Mouse (Mus musculus) kidney, adult 11 months (tissue): ENCODE data around the gene Pdgfb.
A peak's percentile ranks its signal among the peaks of the same experiment; 100 is the strongest.

Source experiments
- DNase-seq: peaks from one replicate; pipeline ENCODE4 v3.0.0; 2022

Gene Pdgfb

DNA sequence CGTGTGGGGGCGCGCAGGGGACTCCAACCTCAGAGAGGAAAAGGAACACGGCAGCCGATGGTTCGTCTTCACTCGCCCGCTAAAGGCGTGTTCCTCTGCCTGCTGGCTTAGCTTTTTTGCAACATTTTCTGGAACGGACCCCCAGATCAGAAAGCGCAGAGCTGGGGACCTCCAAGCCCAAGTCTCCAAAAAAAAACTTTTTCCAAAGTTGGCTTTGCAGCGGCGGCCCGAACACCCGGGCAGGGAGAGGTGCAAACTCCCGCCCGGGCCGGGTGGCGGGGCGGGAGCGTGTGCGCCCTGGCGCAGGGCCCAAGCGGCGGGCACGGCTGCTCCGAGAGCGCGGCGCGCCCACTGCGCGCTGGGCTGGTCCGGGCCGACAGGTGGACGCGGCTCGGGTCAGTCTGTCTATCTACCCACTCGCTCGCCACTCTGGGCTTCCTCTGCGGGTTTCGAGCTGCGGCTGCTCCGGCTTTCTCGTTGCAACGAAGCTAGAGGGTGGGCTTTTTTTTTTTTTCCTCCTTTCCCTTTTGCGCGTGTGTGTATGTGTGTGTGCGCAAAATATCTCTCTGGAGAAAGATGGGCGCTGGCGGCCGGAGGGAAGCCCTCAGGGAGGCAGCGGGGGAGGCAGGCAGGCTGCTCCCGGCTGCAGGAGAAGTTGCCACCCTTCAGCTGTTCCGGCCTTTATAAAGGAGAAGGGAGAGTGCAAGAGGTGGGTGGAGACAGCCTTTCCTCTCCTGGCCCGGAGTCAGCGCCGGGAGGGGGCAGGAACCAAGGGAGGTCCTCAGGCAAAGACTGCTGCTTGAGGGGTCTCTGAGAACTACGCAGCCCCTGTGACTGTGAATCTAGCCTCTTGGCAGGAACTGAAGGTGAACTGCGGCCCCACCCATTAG lies at the start of gene Pdgfb:
Pdgfb (minus strand) TSS at position 657 of the 890 bp plus-strand sequence.
- peak; percentile 78 for DNase-seq

GRCm38 (mm10) chr15:80062821-80063220 lies 48.0 kb upstream of the Pdgfb start:
- DNase-seq = no peak

GRCm38 (mm10) chr15:80062339-80062738 lies 47.6 kb upstream of the Pdgfb start:
- no peak for DNase-seq

DNA sequence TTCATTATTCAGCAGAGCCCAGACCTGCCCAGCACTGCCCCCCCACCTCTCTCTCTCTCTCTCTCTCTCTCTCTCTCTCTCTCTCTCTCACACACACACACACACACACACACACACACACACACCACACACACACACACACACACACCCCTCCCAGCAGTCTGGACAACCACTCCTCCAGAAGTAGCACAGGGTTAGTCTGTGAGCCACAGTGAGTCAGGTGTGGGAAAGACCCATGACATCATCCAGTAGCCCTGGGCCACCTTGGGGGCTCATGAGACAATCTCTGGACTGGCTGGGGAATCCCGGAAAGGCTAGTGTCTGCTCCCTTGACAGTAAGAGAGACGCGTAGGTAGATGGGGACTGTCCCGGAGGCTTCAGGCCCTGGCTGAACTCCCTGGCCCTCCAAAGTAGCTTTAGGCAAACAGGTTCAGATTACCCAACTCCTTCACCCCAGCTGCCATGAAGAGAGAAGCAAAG lies 46.3 kb upstream of the Pdgfb start:
- DNase-seq = no peak

DNA sequence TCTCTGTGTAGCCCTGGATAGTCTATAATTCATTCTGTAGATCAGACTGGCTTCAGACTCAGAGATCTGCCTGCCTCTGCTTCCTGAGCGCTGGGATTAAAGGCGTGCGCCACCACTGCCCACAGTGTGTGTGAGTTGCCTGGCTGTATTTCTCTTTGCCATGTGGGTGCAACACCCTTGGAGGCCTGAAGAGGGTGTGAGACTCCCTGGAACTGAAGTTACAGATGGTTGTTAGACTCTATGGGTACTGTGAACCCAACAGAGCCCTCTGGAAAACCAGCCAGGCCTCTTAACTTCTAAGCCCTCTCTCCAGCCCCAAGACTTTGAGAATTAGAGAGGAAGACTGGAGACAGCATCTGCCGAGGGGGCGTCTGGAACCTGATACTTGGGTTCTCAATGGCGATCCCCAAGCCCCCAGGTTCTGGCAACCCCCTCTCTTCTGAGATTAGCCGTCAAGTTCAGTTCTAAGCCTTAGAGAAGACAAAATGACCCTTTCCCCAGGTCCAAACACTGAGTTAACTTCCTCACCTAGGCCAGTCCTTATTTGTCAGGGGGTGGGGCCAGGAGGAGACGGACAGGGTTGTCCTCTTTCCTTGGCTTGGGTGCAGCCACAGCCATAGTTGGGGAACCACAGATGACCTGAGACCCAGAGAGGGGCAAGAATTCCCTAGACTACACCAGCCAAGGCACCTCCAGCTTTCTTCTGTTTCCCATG lies 45.7 kb upstream of the Pdgfb start:
- DNase-seq = no peak

DNA sequence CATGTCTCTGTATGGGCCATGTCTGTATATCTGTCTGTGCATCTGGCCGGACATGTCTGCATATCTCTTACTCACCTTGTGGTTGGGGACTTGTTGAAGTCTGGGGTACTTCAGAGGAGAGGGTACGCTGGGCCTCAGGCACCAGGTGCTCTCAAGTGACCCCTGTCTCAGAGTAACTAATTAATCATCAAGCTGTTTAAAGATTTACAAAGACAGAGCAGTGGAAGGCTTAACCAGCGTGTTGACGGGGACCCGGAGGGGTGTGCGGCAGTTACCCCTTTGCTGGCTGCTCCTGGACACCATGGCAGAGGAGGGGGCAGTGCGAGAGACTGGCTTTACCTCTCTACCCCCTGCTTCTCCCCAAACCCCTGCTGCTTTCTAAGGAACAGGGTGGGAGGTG lies 44.8 kb upstream of the Pdgfb start:
- DNase-seq = peak; percentile 82

DNA sequence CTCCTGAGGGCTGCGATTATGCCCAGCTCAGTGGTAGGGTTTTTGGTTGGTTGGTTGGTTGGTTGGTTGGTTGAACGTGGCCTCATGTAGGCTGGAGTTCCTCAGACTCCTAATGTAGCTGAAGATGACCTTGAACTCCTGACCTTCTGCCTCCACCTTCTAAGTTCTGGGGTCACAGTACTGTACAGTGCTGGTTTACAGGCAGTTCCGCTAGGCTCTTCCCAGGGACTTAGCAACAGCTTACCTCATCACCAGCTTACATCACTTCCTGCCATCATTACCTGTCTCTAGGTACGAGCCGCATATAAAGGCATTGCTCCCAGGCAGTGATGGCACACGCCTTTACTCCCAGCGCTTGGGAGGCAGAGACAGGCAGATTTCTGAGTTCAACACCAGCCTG lies 43.4 kb upstream of the Pdgfb start:
- DNase-seq = no peak

DNA sequence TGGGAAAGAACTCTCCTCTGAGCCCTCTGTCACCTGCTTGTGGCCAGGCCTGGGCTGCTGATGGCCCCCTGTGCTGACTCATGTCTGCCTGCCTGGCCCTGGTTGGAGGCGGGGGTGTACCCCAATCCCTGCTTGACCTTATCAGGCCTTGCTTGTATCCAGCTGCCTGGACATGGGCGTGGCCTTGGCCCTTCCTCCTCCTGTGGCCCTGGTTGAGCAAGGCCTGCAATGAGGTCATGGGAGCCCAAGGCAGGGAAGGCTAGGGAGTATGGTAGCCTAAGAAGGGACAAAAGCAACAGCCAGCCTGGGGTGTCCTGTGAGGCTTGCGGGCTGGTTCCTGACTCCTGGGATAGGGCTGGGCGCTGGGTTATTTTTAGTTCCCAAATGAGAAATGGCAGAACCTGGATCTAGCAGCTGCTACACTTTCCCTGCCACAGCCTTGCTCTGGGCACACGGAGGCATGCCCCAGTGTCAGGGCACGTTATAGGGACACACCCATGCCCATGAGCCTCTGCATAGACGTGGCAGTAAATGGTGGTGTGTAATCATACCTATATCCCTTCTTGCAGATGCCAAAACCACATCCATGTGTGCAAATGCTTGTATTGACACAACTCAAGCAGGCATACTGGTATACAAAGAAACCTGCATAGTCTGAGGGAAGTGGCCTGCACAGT lies 39.4 kb upstream of the Pdgfb start:
- peak; percentile 46 for DNase-seq

GRCm38 (mm10) chr15:80053381-80054033 lies 38.7 kb upstream of the Pdgfb start:
- DNase-seq = no peak

GRCm38 (mm10) chr15:80051782-80052181 lies 37.0 kb upstream of the Pdgfb start:
- no peak for DNase-seq

GRCm38 (mm10) chr15:80051092-80051761 lies 36.5 kb upstream of the Pdgfb start:
- DNase-seq = no peak

DNA sequence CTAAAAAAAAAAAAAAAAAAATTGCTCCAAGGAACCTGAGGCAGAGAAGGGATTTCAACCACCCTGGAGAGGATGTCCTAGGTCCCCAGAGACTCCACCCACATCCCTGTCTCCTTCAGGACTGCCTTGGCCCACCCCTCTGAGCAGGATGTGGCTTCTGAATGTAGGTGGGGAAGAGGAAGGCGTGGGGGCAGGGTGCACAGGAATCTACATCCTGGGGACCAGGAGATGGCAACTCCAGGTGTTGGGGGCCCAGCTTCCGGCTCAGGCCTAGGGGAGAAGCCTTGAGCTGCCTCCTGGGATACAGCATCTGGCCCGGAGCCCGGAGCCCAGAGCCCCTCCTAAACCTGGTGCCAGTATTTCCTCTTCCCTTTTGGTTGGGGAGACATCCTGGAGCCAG lies 35.3 kb upstream of the Pdgfb start:
- DNase-seq = peak; percentile 58

- no peak for DNase-seq
Measured at GRCm38 (mm10) chr15:80047973-80048372, 33.2 kb upstream of the Pdgfb start.

- no peak for DNase-seq
Measured at GRCm38 (mm10) chr15:80047242-80047641, 32.5 kb upstream of the Pdgfb start.

- DNase-seq = no peak
Measured at GRCm38 (mm10) chr15:80045749-80046148, 31.0 kb upstream of the Pdgfb start.

- no peak for DNase-seq
Measured at GRCm38 (mm10) chr15:80044249-80044648, 29.5 kb upstream of the Pdgfb start.

DNA sequence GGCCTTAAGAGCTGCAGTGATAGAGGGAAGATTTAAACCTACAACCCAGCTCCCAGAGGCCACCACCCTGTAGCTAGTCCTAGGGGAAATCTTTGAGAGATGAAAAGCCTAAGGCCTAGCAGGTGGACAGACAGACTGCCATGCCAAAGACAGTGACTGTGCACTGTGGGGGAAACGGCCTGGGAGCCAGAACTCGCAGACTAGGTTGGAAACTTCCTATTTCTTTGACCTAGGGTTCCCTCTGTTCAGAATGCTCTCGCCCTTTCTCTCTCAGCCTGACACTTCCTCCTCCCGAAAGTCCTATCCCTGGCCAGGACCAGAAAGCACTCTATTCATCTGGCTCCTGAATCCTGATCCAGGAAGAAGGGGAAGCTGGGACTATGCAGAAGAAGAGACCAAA lies 27.4 kb upstream of the Pdgfb start:
- DNase-seq = no peak

DNA sequence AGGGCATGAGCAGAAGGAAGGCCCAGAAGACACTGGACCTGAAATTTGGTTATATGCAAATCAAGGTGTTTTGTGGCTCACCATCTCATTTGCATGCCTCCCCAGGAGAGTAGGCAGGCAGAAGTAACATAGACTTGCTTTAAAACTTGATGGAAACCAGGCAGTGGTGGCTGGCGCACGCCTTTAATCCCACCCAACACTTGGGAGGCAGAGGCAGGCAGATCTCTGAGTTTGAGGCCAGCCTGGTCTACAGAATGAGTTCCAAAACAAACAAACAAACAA lies 23.3 kb upstream of the Pdgfb start:
- no peak for DNase-seq

DNA sequence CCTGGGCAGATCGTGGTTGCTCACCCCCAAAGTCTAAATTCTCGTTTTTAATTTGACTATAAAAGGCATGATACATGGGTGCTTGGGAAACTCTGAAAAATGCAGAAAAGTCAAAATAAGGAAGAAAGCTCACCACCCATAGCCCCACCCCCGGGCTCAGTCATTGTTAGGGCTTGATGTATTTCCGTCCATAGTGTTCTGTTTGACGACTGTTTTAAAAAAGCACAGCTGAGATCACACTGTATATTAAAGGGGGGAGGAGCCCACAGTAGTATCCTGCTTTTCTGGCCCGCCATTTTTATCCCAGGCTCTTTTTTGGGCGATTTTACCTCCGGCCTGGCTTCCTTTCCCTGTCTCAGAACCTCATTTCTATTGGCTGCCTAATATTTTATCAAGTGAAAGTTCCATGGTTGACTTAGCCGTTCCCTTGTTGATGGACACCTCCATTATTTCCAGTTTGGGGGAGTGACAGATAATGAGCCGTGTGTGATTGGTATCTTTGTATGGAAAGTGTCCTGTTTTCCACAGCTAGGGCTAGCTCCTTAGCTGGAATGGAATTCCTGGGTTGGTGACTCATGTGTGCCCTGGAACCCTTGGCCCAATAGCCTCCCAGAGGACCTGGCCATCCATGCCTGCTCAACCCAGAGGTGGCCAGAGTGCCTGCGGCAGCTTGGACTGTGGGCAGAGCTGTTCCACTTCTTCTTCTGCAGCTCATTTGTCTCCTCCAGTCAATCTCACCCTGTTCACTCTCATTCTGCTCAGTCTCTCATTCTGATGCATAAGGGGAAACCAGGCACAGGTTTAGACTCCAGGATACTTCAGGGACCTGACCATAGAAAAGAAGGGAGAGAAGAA lies 22.7 kb upstream of the Pdgfb start:
- no peak for DNase-seq

DNA sequence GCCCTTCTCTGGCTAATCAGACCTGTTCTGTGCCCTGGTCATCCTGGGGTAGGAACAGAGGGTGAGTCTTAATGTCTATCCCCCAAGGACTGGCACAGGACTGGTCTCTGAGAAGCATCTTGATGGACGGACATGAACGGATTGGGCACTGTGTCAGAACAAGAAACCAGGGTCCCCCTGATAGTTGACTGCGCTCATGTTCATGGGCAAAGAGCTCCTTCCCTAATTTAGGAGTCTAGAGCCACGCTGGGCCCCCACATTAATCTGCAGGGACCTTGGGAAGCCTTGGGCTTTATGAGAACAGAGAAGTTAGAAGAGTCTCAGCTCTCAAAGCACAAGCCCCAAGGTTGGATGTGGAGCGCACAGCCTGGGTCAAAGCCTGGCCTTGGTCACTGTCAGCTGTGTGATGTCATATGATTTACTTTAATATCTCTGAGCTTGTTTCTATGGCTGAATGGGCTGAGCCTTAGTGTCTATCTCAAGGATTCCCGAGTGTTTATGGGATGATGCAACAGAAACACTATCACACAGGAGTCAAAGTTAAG lies 20.6 kb upstream of the Pdgfb start:
- DNase-seq = no peak

DNA sequence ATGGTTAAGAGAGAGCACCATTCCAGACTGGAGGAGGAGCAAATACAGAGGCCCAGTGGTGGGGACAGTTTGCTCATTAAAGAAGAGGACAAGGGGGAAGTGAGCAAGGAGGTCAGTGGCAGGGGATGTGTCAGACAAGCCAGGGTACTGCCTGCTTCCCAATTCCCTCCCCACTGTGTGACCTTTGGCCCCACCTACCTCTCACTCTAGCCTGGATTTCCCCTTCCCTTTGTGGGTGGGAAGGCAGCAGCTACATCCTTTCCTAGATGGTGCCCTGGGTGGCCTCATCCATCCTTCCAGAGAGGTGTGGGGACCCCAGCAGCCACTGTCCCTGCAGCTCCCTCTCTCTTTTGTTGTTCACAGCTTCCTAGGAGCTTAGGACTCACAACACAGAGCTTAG lies 20.1 kb upstream of the Pdgfb start:
- DNase-seq = no peak
